Comparison of ENCODE assay signal across 25 mouse cellular contexts in the genomic region with DNA sequence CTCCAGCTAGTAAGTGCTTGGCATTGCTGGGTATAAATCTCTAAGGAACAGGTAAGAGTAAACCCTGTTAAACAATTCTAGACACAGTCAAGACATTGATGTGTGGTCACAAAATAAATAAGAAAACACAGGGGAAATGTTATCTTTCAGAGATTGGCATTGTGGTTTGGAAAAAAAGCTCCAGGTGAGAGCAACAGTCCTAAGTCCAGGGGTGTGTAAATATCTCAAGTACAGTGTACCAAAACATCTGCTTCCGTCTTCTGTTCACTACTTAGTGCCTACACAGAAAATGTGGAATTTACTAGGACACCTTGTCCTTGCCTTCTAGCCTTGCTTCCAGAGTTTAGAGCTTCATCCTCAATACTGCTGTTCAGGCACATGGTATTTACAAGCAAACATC. TPM values are rescaled to one million over a fixed set of nuclear protein-coding genes. Genes with fewer than 3 reads are reported as not detected.
"Had no signal": no experiment of that assay in that cellular context is flagged by ENCODE, and none has a peak within 500 bp of the region (broad histone marks: within the 10 kb centered on the region; RNA-seq: fewer than 3 reads in every experiment).

No protein-coding gene starts in this region.

- H3K27ac ChIP-seq: neural tube, embryonic 12.5 days; neural tube, embryonic 13.5 days; neural tube, embryonic 15.5 days; stomach, embryonic 15.5 days had no signal

- H3K9me3 ChIP-seq: neural tube, embryonic 12.5 days; neural tube, embryonic 13.5 days; neural tube, embryonic 15.5 days; stomach, embryonic 15.5 days had no signal

- H3K4me2 ChIP-seq: neural tube, embryonic 12.5 days; neural tube, embryonic 13.5 days; neural tube, embryonic 15.5 days; stomach, embryonic 15.5 days had no signal

- H3K27me3 ChIP-seq: neural tube, embryonic 12.5 days; neural tube, embryonic 13.5 days; neural tube, embryonic 15.5 days; stomach, embryonic 15.5 days had no signal

- H3K4me3 ChIP-seq: neural tube, embryonic 12.5 days; neural tube, embryonic 13.5 days; neural tube, embryonic 15.5 days; stomach, embryonic 15.5 days had no signal

- DNase-seq: retina, postnatal 1 day; right cerebral cortex, adult 18-20 months; right cerebral cortex, postnatal 14 days; right cerebral cortex, postnatal 25 days; right cerebral cortex, postnatal 4 days; spleen, adult 18-20 months; thymus, adult 18-20 months; thymus, adult 2 months; thymus, postnatal 14 days; thymus, postnatal 25 days; thymus, postnatal 36 days; thymus, postnatal 4 days had no signal

- H3K9ac ChIP-seq: neural tube, embryonic 12.5 days; neural tube, embryonic 13.5 days; neural tube, embryonic 15.5 days; stomach, embryonic 15.5 days had no signal

- H3K36me3 ChIP-seq: neural tube, embryonic 12.5 days; neural tube, embryonic 13.5 days; neural tube, embryonic 15.5 days; stomach, embryonic 15.5 days had no signal

- H3K4me1 ChIP-seq: neural tube, embryonic 12.5 days; neural tube, embryonic 13.5 days; neural tube, embryonic 15.5 days; stomach, embryonic 15.5 days had no signal

RNA-seq across cellular contexts. Expression of a gene that starts 3.1 kb away (rescaled TPM):
- total RNA-seq: neutrophil, adult 5-6 weeks had no signal
- polyA plus RNA-seq: neural tube, embryonic 11.5 days; neural tube, embryonic 13.5 days; neural tube, embryonic 14.5 days; neural tube, embryonic 15.5 days; small intestine, adult 2 months; spleen, adult 2 months; stomach, embryonic 14.5 days; stomach, embryonic 15.5 days; testis, adult 2 months; thymus, adult 2 months; thymus, postnatal 0 days; urinary bladder, adult 2 months had no signal

RNA-seq across cellular contexts. Expression of a gene that starts 7.4 kb away (rescaled TPM):
- total RNA-seq: neutrophil, adult 5-6 weeks had no signal
- polyA plus RNA-seq: neural tube, embryonic 11.5 days; neural tube, embryonic 12.5 days; neural tube, embryonic 13.5 days; neural tube, embryonic 14.5 days; neural tube, embryonic 15.5 days; small intestine, adult 2 months; spleen, adult 2 months; stomach, embryonic 14.5 days; stomach, embryonic 15.5 days; testis, adult 2 months; thymus, adult 2 months; thymus, postnatal 0 days; urinary bladder, adult 2 months had no signal

RNA-seq across cellular contexts. Expression of a gene that starts 36.9 kb away (rescaled TPM):
- polyA plus RNA-seq: neural tube, embryonic 11.5 days; neural tube, embryonic 12.5 days; neural tube, embryonic 13.5 days; neural tube, embryonic 14.5 days; neural tube, embryonic 15.5 days; small intestine, adult 2 months; spleen, adult 2 months; stomach, embryonic 14.5 days; stomach, embryonic 15.5 days; testis, adult 2 months; thymus, adult 2 months; thymus, postnatal 0 days; urinary bladder, adult 2 months had no signal
